Mouse (Mus musculus) kidney, adult 2 months (tissue): ENCODE measurements around the gene Hspb9.

ENCODE experiments used
- CTCF ChIP-seq: fragments of 200-500 bp; conservative IDR thresholded peaks from 2 replicates; pipeline ENCODE4 v1.5.1; 2011; ENCODE audit warnings: low read depth, mild to moderate bottlenecking, control low read depth, low read length, moderate library complexity, mixed read lengths; ENCODE audit not compliant: insufficient read depth, insufficient read length
- POLR2A ChIP-seq: fragments of 200-500 bp; IDR thresholded peaks from one replicate; pipeline ENCODE4 v1.6.1; 2011; ENCODE audit warnings: low read depth, low read length, control low read depth

DNA sequence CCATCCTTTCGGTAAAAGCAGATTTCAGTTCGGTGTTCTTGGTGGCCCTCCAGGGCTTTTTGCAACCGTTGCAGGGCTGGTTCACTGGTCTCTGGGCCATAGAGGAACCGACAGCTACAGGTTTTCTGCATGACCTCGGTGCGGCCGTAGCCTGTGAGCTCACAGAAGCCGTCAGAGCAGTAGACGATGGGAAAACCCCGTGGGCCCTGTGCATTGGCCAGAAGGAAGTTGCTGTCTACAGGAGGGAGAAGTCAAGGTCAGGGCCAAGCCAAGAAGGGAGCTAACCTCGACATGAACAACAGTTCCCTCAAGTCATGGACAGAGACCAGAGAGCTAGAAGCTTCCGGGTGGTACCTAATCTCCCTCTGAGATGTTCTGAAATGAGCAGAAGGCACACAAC lies 43.9 kb downstream of the Hspb9 start:
- TF ChIP-seq CTCF (no peak), POLR2A (no peak)
